Mouse (Mus musculus) adrenal gland, adult 8-10 months (tissue): ENCODE results near the gene P4htm. TPM values are rescaled to one million over a fixed set of nuclear protein-coding genes. Genes with fewer than 3 reads are reported as not detected.

Experiments
- DNase-seq: peaks from one replicate; pipeline ENCODE4 v3.0.0; 2022
- microRNA-seq, 2 experiments: library from miRNA; unstranded; fragments of <30 nt; microRNA quantifications; one replicate each; pipeline ENCODE4 v1.2.0; 2022
- total RNA-seq, 4 experiments: library from RNA; stranded (reverse); gene quantifications; 2 replicates each; pipeline ENCODE4 v1.2.4; 2022

P4htm gene
- total RNA-seq, 4 experiments from 2014 or later: 7.4 to 14.7 (median 11.6) TPM

DNA sequence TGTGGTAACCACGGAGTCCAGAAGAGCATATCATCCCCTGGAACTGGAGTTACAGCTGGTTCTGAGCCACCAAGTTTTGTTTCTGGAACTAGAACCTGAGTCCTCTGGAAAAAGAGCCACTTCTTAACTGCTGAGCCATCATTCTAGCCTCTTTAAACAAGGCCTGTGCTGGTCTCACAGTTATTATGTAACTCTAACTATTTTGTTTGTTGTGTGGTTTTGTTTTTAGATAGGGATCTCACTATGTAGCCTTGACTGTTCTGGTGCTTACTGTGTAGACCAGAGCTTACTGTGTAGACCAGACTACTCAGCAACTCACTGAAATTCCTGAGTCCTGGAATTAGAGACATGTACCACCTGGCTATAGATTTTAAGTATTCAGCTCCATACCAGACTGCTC, 50.6 kb downstream of the P4htm start:
- no peak for DNase-seq

DNA sequence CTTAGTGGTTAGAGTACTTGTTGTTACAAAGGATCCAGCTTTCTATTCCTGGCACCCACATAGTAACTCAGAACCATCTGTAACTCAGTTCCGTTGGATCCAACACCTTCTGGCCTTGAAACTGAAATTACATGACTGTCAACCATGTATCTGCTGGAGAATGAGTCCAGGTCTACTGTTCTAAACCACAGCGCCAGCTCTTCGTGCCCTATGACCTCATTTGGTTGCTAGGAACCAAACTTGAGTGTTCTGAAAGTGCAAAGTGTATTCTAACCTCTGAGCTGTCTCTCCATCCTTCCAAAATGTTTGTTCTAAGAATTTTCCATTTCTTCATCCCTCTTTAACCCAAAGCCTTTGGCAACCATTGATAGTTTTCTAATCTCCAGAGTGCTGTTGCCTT, 51.5 kb downstream of the P4htm start:
- DNase-seq: no peak

DNA sequence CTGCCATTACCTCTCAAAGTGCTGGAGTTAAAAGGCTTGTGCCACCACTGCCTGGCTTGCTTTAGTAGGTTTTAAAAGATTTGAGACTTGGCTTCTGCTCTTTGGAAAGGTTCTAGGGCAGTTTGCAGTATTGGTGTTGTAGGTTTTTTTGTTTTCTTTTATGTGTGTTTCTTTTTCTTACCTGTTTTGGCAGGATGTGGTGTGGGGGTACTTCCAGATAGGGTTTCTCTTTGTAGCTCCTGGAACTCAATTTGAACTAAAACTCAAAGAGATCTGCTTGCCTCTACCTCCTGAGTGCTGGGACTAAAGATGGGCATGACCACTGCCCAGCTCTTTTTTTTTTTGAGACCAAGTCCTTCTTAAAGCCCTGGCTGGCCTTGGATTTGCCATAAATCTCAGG, 56.6 kb downstream of the P4htm start:
- DNase-seq: no peak

DNA sequence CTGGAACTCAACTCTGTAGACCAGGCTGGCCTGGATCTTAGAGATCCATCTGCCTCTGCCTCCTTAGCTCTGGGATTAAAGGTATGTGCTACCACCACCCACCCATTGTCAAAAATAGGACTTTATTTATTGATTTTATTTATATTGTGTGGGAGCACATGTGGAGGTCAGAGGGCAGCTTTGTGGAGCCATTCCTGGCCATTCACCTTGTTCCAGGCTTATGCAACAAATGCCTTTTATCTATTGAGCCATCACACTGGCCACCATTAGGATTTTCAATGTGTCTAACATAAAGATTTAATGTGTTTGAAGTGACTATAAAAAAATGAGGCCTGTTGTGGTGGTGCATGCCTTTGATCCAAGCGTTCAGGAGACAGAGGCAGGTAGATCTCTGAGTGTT, 66.0 kb downstream of the P4htm start:
- DNase-seq: no peak

DNA sequence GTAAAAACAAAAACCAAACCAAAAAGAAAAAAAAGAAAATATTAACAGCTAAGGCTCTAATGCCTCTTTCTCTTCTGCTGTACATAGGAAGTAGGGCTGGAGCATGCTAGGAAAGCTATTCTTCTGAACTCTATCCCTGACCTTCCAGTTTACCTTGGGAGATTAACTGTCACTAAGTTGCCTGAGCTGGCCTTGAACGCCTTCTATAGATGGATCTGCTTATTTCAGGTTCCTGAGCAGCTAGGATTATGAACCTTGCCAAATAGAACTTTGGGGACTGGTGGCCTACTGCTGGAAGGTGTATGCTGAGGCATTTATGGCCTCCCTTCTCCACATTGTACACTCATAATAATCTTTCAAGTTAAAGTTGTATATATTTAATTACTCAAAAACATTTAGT, 66.5 kb downstream of the P4htm start:
- no peak for DNase-seq

Small RNAs within 50 kb of the gene (microRNA-seq; reads per million reads assigned to microRNA genes)
- 0 reads per million in 2 experiments for gene Gm24083
- gene Mir191: 0 reads per million in 2 experiments
- gene Mir425: 717 to 911 reads per million in 2 experiments

Other genes with a start within 250 kb of the P4htm start
- gene Usp4, start 249.8 kb downstream of the P4htm start, total RNA-seq: 100 to 1,000 TPM; 124 to 152 (median 132) TPM
- 1 to 10 TPM in 3 of 4 experiments, under 1 TPM in 1; 0.96 to 1.6 (median 1.3) TPM for gene 1700102P08Rik, start 204.9 kb downstream of the P4htm start, total RNA-seq
- gene Ccdc36, start 169.2 kb downstream of the P4htm start, total RNA-seq: under 1 TPM in 1 of 4 experiments, not detected in 3; 0.10 TPM
- not detected for gene BC048562, start 161.2 kb downstream of the P4htm start, total RNA-seq
- gene Ccdc71, start 137.1 kb downstream of the P4htm start, total RNA-seq: 10 to 100 TPM; 46.6 to 56.5 (median 52.7) TPM
- gene Klhdc8b, start 136.1 kb downstream of the P4htm start, total RNA-seq: 10 to 100 TPM; 19.7 to 48.3 (median 33.1) TPM
- 100 to 1,000 TPM; 117 to 175 (median 152) TPM for gene Lamb2, start 117.9 kb downstream of the P4htm start, total RNA-seq
- 100 to 1,000 TPM; 239 to 312 (median 257) TPM for gene Usp19, start 107.1 kb downstream of the P4htm start, total RNA-seq
- 100 to 1,000 TPM; 181 to 239 (median 220) TPM for gene Qars, start 90.0 kb downstream of the P4htm start, total RNA-seq
- 100 to 1,000 TPM; 131 to 151 (median 139) TPM for gene Qrich1, start 80.9 kb downstream of the P4htm start, total RNA-seq
- 10 to 100 TPM; 59.9 to 88.8 (median 73.5) TPM for gene Impdh2, start 37.4 kb downstream of the P4htm start, total RNA-seq
- gene Ndufaf3, start 30.2 kb downstream of the P4htm start, total RNA-seq: 10 to 100 TPM; 60.1 to 76.1 (median 70.8) TPM
- gene Dalrd3, start 27.8 kb downstream of the P4htm start, total RNA-seq: 10 to 100 TPM; 72.5 to 99.3 (median 83.0) TPM
- 100 to 1,000 TPM; 115 to 182 (median 165) TPM for gene Wdr6, start 18.9 kb downstream of the P4htm start, total RNA-seq
- gene Arih2, start 51.7 kb upstream of the P4htm start, total RNA-seq: 10 to 100 TPM; 53.4 to 73.7 (median 61.0) TPM
- gene Slc25a20, start 64.4 kb upstream of the P4htm start, total RNA-seq: 100 to 1,000 TPM in 1 of 4 experiments, 10 to 100 TPM in 3; 71.4 to 108 (median 90.9) TPM
- 10 to 100 TPM; 29.9 to 45.0 (median 33.7) TPM for gene Prkar2a, start 91.6 kb upstream of the P4htm start, total RNA-seq
- gene Ip6k2, start 186.1 kb upstream of the P4htm start, total RNA-seq: 100 to 1,000 TPM in 3 of 4 experiments, 10 to 100 TPM in 1; 93.0 to 156 (median 128) TPM
- 10 to 100 TPM; 11.1 to 19.0 (median 17.0) TPM for gene Nckipsd, start 210.7 kb upstream of the P4htm start, total RNA-seq
- 1 to 10 TPM; 3.0 to 8.6 (median 7.9) TPM for gene Celsr3, start 228.7 kb upstream of the P4htm start, total RNA-seq